Mouse (Mus musculus) induced T-regulatory cell, adult 2 months (primary cell): ENCODE measurements around the gene Cdx2.
A peak's percentile ranks its signal among the peaks of the same experiment; 100 is the strongest.

Experiments
- DNase-seq: peaks from one replicate; pipeline ENCODE4 v3.0.0-alpha.2; 2012; ENCODE audit warnings: low read depth

The Cdx2 gene

DNA sequence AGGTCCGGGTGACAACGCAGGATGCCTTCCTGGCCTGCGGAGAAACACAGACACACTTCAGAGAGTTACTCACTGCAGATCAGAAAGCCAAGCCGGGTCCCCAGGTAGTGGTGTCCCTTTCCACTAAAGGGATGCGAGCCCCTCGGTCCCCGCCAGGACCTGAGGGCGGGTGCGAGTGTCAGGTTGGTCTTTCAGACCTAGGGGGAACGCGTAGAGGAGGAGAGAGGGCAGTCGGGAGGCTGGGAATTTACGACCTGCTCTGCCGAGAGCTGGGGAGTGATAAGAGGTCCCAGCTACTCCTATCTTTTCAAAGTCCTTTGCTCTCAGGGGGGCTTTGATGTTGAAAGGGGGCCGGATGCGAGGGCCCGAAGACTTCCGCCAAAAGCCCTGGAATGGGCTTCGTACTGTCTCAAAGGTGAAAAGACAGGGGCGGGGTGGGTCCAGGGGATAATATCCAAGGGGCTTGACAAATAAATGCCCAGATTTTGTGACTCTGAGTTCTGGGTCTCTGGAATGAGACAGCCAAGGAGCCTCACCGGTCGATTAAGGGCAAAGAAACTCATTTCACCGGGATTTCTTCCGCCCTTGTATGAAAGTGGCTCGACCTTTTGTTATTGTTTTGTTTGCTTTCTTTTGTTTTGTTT lies 8.5 kb upstream of the Cdx2 start:
- DNase-seq: no peak

DNA sequence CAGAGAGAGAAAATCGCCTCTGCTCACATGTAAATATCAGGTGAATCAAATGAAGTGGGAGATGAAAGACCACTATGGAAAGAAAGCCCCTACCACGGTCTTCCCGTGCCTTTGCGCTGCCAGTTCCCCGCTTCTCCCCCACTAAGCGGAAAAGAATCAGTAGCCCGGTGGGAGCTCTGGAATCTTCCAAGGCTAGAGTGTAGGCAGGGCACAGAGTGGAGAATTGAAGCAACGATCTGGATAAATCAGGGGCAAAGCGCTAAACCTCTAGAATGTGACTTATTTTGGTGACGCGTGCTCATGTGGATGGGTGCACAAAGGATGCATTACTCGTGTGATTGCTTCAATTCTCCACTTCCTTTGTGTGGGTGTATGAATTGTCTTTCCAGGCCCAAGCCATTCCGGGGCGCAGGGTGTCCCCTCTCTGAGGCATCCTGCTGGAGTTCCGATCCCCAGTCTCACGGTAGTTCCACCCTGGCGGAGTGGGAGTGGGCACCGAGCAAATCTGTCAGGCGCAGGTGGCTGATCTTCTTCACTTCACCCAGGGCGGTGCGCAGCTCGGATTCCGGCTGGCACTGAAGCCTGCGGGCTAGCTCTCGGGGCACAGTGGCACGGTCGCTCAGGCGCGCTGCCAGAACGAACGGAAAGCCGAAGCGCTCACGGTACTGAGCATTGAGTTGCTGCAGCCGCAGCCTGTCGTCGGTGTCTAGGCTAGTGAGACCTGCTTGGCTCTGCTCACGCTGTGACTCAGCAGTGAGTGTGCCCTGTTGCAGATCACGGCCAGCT lies 7.8 kb upstream of the Cdx2 start:
- DNase-seq: no peak

DNA sequence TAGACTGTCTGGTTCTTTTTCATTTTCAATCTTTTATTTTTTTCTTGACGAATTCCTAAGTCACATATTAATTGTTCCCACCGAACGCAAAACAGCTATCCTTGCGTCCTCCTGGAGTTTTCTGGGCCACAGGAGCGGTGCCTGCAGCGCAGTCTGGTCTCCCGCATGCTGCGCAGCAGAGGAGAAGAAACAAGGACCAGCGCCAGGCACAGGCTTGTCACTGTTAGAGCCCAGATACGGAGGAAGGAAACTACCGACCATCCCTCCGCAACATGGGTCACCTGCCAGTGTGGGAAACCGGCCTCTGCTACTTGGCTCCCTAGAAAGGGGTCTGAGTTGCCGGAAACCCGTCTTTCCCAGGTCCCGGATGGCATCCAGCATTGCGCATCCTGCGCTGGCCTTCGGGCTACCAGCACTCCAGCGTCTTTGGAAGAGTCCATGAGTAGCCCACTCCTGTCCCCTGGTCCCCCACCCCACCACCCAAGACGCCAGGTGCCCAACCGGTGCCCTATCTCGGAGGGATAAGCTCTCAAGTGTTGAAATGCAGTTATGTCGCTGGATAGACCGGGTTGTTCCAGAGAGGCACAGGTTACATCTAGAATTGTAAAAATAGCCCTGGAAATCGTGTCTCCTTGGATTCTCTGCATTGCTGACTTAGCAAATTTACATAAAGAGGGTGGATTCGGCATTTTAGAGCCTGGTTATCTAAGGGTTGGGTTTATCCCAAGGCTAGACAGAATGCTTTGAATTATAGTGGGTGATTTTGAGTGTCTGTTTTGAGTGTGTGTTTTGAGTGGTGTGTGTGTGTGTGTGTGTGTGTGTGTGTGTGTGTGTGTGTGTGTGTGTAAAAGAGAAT lies 6.0 kb upstream of the Cdx2 start:
- no peak for DNase-seq

DNA sequence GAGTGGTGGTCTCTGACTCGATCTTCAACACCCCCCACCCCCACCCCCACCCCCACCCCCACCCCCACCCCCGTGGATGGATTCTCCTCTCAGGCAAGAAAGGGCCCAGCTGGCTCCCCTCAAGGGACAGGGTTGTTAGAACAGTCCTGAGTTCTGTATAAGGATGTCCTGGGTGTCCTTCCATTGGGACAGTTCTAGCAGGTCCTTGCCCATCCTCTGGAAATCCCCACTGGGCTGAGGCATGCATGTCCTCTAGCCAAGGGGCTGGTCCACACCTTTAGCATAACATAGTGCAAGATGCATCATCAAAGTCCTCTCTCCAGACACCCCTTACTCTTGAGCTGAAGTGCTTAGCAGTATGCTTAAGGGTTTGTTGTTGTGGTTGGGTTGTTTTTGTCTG lies 2.7 kb upstream of the Cdx2 start:
- DNase-seq: no peak

GRCm38 (mm10) chr5:147308451-147308850 lies 1.4 kb upstream of the Cdx2 start:
- no peak for DNase-seq

DNA sequence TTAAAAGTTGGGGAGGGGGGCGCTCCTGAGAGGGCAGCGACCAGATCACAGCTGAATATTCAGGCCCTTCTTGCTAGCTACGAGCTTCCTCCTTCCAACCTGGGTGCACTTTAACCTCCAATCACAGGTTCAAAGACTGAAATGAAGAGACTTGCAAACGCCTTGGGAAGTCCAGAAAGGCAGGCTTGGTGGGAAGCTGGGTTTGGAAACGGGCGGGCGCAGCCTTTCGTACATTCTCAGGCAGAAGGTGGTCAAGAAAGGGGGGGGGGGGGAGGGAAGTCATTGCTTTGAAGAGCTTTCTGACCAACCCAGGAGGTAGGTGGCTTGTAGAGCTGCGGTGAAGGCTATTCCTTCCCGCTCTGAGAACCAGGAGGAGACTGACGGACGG lies 322 bp upstream of the Cdx2 start:
- DNase-seq: no peak

GRCm38 (mm10) chr5:147305856-147306637 lies 1.0 kb downstream of the Cdx2 start:
- DNase-seq: no peak

DNA sequence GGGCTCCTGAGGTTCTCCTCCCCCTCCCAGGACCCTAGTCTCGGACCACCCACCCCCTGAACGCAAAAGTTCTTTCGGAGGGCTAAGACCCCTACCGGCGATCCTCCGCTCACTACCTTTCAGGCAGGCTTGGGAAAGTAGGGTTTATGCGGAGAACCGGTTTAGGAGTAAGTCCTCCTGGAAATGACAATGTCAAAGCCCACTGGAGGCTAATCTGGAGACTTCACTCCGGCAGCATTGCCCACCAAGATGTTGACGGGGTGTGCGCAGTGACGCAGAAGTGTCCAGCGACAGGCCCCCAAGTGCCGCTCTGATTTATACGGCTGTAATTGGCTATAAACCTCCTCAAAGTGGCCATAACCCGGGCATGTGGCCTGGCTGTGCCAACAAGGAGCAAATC lies 1.9 kb downstream of the Cdx2 start:
- no peak for DNase-seq

DNA sequence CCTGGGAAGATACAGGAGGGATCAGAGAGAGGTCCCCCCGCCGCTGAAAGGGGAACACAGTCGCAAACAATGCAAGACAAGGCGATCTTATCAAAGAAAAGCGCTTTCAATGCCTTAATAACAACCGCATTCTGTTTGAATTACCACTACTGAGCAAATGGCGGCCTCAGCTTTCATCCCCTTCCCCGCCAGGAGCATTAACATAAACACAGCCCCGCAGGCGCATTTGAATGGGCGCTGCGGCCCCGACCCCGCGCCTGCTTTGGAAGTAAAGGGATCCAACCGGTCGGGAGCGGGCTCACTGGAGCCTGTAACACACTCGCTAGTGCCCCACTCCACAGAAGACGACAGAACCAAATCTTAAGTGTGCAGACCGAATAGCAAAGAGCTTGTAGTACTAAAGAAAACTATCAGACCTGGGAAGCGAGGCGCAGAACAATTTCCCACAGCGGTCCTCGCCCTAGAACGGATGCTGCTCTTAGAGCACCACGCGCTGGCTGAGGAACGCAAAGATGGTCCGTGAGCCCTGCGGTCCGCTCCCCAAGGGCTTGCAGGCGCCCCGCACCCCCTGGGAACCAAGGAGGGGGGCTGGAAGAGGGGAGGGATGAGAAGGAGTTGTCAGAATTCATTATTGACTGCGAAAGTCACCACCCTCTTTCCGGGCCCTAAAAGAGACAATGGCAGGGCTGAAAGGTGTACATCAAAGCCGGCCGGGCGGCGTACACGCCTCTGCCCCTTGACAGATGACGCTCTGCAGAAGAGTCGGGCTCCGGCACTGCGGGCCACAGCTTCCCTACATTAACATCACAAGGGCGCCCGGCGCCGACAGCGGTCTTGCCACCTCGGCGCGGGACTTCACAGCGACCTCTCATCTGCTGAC lies 2.6 kb downstream of the Cdx2 start:
- no peak for DNase-seq

DNA sequence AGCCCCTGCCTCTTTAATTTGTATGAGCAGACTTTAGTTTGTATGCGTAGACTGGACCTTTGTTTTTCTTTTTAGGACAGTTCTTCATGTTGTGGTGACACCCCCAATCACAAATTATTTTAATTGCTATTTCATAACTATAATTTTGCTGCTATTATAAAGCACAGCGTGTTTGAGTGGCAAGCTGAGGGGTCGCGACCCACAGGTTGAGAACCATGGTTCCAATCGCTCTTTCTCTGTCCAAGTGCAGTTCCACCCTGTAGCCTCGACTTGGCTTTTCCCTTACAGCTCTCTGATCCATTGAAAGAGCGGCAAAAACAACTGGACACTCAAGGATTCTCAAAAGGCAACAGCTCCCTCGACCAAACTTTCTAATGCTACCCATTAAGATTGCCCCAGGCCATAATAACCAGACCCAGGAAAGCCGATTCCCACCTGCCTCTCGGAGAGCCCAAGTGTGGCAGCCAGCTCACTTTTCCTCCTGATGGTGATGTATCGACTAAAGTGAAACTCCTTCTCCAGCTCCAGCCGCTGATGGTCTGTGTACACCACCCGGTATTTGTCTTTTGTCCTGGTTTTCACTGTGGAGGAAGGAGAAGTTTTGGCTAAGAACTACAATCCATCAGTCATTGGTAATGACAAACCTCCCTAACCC lies 4.2 kb downstream of the Cdx2 start:
- no peak for DNase-seq

DNA sequence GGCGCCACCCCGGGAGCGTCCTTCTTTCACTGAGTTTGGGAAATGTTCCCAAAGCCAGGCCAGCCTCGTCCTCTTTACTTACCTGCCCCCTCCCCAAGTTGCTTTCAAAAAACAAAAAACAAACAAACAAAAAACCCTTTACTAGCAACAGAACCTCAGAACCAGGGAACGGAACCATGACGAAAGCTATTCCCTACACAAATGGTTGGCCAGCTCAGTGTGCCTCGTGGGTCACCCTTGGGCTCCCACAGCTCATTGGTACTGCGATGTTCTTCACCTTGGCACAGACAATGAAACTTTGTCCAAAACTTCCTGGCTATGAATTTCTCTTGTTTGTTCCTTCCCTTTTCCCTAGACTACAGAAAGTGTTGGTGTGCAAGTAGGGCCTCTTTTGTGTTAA lies 4.9 kb downstream of the Cdx2 start:
- DNase-seq: no peak

GRCm38 (mm10) chr5:147301781-147302070 lies 5.3 kb downstream of the Cdx2 start:
- no peak for DNase-seq

- DNase-seq: no peak
These were observed 5.9 kb downstream of the Cdx2 start for GRCm38 (mm10) chr5:147300917-147301780.

- DNase-seq: no peak
These were observed 7.1 kb downstream of the Cdx2 start for GRCm38 (mm10) chr5:147300001-147300363.

- DNase-seq: peak; percentile 61
These were observed 7.6 kb downstream of the Cdx2 start for GRCm38 (mm10) chr5:147299255-147300000.

GRCm38 (mm10) chr5:147297249-147297648 lies 9.8 kb downstream of the Cdx2 start:
- DNase-seq: no peak

DNA sequence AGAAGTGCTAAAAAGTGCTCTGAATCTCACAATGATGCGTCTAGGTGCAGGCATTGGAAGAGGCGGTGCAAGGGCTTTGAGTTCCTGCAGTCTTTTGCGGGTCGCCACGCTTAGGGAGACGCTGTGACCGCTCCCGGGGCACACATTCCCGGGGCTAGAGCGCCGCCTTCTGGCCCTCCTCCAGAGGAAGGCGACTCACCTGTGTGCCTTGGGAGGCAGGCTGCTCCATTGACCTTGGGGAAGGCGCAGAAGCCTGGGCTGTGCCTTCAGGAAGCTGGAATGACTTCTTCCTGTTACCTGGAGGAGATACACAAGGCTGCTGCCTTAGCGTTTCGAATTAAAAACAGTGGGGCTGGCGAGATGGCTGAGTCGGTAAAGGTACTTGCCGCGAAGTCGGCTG lies 12.9 kb downstream of the Cdx2 start:
- DNase-seq: peak; percentile 32

- DNase-seq: peak; percentile 78
These were observed 13.8 kb downstream of the Cdx2 start for GRCm38 (mm10) chr5:147293127-147293910.
